Mouse (Mus musculus) lung, adult 2 months (tissue): Measurements from ENCODE around the gene Rras2.

ENCODE experiments used
- CTCF ChIP-seq: fragments of 200-500 bp; IDR thresholded peaks from 2 replicates; pipeline ENCODE4 v1.5.1; 2011; ENCODE audit warnings: mild to moderate bottlenecking, low read length, control low read depth; ENCODE audit not compliant: insufficient read depth
- POLR2A ChIP-seq: fragments of 200-500 bp; IDR thresholded peaks from 2 replicates; pipeline ENCODE4 v1.6.1; 2011; ENCODE audit warnings: low read depth, mild to moderate bottlenecking, control low read depth, low read length, borderline replicate concordance; ENCODE audit errors: extremely low read depth

- TF ChIP-seq CTCF (no peak), POLR2A (no peak)
Measured at GRCm38 (mm10) chr7:114041349-114041748, 76.2 kb downstream of the Rras2 start.
